18 mouse cellular contexts compared by ENCODE assay signal in genomic region chr2:5540870-5541269, GRCm38 (mm10).
DNase-seq lines count a peak whose midpoint lies in the region; ATAC-seq and TF ChIP-seq lines count a peak whose summit lies in the region.
"Had no signal": no experiment of that assay in that cellular context is flagged by ENCODE, and none has a peak within 500 bp of the region (broad histone marks: within the 10 kb centered on the region; RNA-seq: fewer than 3 reads in every experiment).

No protein-coding gene starts in this region.

- H3K27ac ChIP-seq in forebrain, postnatal 0 days (ENCODE audit: low read depth, low read length), result no peak overlapping the region
- H3K27ac ChIP-seq in forebrain, embryonic 12.5 days, result no peak overlapping the region
- H3K27ac ChIP-seq: hindbrain, postnatal 0 days; kidney, embryonic 15.5 days had no signal

- H3K4me1 ChIP-seq in forebrain, postnatal 0 days (ENCODE audit: insufficient read depth), result no peaks in the 10 kb centered on the region
- H3K4me1 ChIP-seq in forebrain, embryonic 12.5 days, result no peaks in the 10 kb centered on the region
- H3K4me1 ChIP-seq: kidney, embryonic 15.5 days; megakaryocyte, embryonic 14.5 days had no signal

- H3K27me3 ChIP-seq in forebrain, postnatal 0 days (ENCODE audit: insufficient read depth, low read length), result no peaks in the 10 kb centered on the region
- no peaks in the 10 kb centered on the region for H3K27me3 ChIP-seq in forebrain, embryonic 12.5 days
- H3K27me3 ChIP-seq: kidney, embryonic 15.5 days; megakaryocyte, embryonic 14.5 days had no signal

- H3K4me2 ChIP-seq in forebrain, postnatal 0 days (ENCODE audit: low read depth), result no peak overlapping the region
- H3K4me2 ChIP-seq in forebrain, embryonic 12.5 days, result no peak overlapping the region
- H3K4me2 ChIP-seq: kidney, embryonic 15.5 days had no signal

- no peak for TF ChIP-seq CTCF in forebrain, postnatal 0 days (IDR thresholded peaks at IDR 0.05; ENCODE audit: low read depth)

- H3K9ac ChIP-seq in forebrain, postnatal 0 days, result no peak overlapping the region
- no peak overlapping the region for H3K9ac ChIP-seq in forebrain, embryonic 12.5 days
- H3K9ac ChIP-seq: kidney, embryonic 15.5 days; liver, postnatal 0 days had no signal

- peak; percentile 10 for DNase-seq in forebrain, postnatal 0 days
- DNase-seq in right cerebral cortex, adult 18-20 months, result peak; percentile 61
- no peak for DNase-seq in right cerebral cortex, postnatal 25 days
- DNase-seq in cerebellum, postnatal 36 days, result peak; percentile 15 to 16
- DNase-seq in telencephalon, adult 2 months (ENCODE audit: low read depth, low spot score), result peak; percentile 48
- DNase-seq in liver, result no peak
- DNase-seq: embryo, embryonic 11 days; kidney, postnatal 4 days; liver, postnatal 0 days; lung, postnatal 14 days; midbrain, embryonic 14.5 days; thymus, postnatal 25 days had no signal

- H3K4me3 ChIP-seq in forebrain, postnatal 0 days (ENCODE audit: low read depth, low read length), result no peak overlapping the region
- no peak overlapping the region for H3K4me3 ChIP-seq in forebrain, embryonic 12.5 days (replicated peaks)
- H3K4me3 ChIP-seq: kidney, embryonic 15.5 days; megakaryocyte, embryonic 14.5 days; myocyte had no signal

- 42% methylated on average over 3 of the region's 3 CpGs for whole genome bisulfite sequencing in forebrain, postnatal 0 days
- WGBS in forebrain, embryonic 12.5 days, result 77% methylated on average over 3 of the region's 3 CpGs

- H3K9me3 ChIP-seq in forebrain, postnatal 0 days (ENCODE audit: low read length), result no peaks in the 10 kb centered on the region
- H3K9me3 ChIP-seq in forebrain, embryonic 12.5 days, result no peaks in the 10 kb centered on the region
- H3K9me3 ChIP-seq: kidney, embryonic 15.5 days; megakaryocyte, embryonic 14.5 days had no signal

- ATAC-seq in forebrain, postnatal 0 days, result peak; percentile 42; the same call in 1 of the 2 replicates
- no peak for ATAC-seq in forebrain, embryonic 12.5 days (ENCODE audit: low FRiP score)
- ATAC-seq: hindbrain, postnatal 0 days; intestine, postnatal 0 days; liver, postnatal 0 days had no signal

- no peaks in the 10 kb centered on the region for H3K36me3 ChIP-seq in forebrain, postnatal 0 days (ENCODE audit: insufficient read depth)
- H3K36me3 ChIP-seq in forebrain, embryonic 12.5 days (replicated peaks), result no peaks in the 10 kb centered on the region
- H3K36me3 ChIP-seq: kidney, embryonic 15.5 days had no signal

Comparison
In these comparisons a context has a peak if more than half of its experiments do, and no peak if none do; other contexts are left out.
1. DNase-seq: peak in forebrain, postnatal 0 days (single experiment), right cerebral cortex, adult 18-20 months (single experiment), cerebellum, postnatal 36 days (2 of 2) and telencephalon, adult 2 months (single experiment); none in right cerebral cortex, postnatal 25 days (single experiment) and liver (single experiment).